Mouse (Mus musculus) CD4-positive naive resting alpha-beta T cell, adult 57 days (primary cell): ENCODE measurements around the gene Sptb. TPM values are rescaled to one million over a fixed set of nuclear protein-coding genes. Genes with fewer than 3 reads are reported as not detected.

Experiments used
- total RNA-seq: library from RNA; stranded (reverse); gene quantifications from one replicate; pipeline ENCODE4 v1.2.4, GENCODE M21; 2023

The Sptb gene
- total RNA-seq: 2.0 TPM

DNA sequence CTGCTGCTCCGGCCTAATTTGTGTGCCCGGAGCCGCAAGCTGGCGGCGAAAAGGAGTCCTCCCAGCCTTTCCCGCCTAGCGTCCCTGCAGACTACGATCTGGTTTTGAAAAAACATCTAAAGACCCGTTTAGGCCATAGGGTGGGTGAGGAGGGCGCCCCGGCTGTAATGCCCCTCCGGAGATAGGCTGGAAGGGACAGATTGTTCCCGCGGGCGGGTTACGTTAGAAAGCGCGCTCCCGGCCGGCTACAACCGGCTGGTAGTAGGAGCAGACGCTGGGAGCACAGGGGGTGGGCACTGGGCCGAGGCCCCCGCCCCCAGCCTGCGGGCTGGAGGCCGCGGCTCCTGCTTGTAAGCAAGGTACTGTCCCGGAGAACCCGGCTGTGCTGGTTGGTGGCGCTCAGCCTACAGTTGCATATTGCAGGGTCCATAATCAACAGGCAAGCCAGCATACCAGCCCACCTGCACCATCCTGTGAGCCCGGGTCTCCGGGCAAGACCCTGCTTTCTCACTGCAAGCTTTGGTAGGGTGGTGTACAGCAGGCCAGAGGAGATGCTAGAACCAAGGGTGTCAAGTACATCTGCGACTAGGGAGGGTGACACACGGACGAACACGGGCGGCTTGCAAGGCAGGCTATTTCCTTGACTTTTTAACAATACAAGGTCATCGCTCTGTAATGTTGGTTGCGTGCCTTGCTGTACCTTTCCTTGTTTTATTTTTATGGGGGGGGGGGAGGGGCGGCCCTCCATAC, at the start of gene Sptb:
Gene Sptb, minus strand, starts transcription at position 197 of the 750 bp plus-strand sequence.

DNA sequence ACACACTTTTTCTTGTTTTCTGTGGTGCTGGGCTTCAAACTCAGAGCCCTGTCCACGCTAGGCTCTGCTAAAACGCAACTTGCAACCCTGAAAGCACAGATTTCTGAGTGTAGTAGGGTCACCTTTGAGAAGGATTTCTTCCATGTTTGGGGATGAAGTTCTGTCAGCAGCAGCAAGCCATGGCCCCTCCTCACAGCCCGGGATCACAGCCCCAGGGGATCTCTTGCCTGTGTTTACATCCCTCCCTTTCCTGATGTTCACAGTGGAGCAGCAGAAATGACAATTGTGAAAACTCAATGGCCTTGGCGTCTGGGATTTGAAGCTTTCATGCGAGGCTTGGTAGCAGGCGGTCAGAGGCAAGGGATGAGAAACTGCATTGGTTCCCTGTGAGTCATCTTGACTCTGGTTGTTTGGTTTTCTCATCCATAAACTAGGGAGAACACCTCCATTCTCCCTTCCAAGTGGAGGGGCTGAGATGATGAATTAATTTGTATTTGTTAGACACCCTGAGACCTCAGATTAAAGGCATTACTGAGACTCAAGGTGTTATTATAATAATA, 179.7 kb downstream of the Sptb start, which contains the start of gene Plekhg3:
Gene Plekhg3, plus strand, starts transcription at position 312 of the 560 bp plus-strand sequence.

Other genes with a start within 250 kb of the Sptb start
- gene Plekhg3, start 179.7 kb downstream of the Sptb start, total RNA-seq: 12.1 TPM
- 43.0 TPM for gene Churc1, start 55.0 kb upstream of the Sptb start, total RNA-seq
- gene Fntb, start 55.0 kb upstream of the Sptb start, total RNA-seq: 32.6 TPM
- gene Gpx2, start 85.0 kb upstream of the Sptb start, total RNA-seq: 1.9 TPM
- gene Rab15, start 112.4 kb upstream of the Sptb start, total RNA-seq: not detected